Mouse (Mus musculus) cerebellum, postnatal 4 days (tissue): ENCODE results near the gene Tmem132c.

Experiments used
- DNase-seq, 2 experiments: peaks; one replicate each; pipeline ENCODE4 v3.0.0; 2022; ENCODE audit warnings: low spot score in 2 of 2, mixed read lengths in 1 of 2

Tmem132c gene

DNA sequence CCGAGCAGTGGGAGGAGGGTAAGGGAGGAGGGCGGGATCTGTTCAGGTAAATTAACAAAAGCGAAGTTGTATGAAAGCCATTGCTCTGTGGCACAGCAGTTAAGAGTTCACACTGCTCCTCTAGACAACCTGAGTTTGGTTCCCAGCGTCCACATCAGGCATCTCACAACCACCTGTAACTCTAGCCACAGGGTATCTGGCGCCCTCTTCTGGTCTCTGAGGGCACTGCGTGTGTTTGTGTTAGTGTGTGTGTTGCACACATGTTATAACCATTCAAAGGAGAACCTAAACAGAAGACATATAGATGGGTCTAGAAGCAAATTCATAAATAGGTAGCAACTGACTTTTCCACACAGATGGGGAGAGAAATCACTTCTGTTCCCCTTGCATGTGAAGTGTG is 245.6 kb downstream of the Tmem132c start:
- no peak for DNase-seq

GRCm38 (mm10) chr5:127488666-127489065 is 247.1 kb downstream of the Tmem132c start:
- DNase-seq = no peak

- no peak for DNase-seq
Observed at GRCm38 (mm10) chr5:127491724-127492123, 250.1 kb downstream of the Tmem132c start.

DNA sequence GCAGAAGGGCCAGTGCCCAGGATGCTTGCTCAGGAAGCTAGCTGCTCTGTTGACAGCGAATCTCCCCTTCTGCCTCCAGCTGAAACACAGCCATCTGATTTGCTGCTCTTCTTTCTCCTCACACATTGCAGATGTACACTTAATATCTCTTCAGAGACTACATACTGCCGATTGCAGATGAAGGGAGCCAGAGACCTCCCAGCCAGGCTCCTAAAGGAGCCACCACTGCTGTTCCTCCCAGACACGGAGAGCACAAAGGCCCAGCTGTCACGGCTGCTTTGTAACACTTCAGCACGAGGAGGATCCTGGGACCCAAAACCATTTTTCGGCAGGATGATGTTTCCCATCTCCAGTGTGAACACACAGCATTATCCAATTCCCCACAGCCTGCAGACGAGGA is 255.3 kb downstream of the Tmem132c start:
- no peak for DNase-seq

GRCm38 (mm10) chr5:127499151-127499827 is 257.7 kb downstream of the Tmem132c start:
- no peak for DNase-seq

DNA sequence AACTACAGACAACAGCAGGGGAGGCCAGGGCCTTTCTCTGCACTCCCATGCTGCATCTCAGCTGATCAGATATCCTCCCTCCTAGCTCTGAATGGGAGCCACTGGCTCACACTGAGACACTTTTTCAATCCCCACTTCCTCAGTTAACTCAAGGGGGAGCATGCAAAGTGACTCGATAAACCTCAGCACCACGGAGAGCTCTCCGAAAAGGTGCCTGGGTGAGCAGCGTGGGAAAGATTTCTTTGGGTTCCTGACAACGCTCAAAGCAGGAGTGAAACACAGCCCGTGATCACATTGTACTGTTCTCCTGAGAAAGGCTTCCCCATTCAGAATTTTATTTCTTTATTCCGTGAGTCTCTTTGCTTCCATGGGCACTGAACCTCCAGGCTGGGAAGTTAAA is 261.2 kb downstream of the Tmem132c start:
- no peak for DNase-seq

DNA sequence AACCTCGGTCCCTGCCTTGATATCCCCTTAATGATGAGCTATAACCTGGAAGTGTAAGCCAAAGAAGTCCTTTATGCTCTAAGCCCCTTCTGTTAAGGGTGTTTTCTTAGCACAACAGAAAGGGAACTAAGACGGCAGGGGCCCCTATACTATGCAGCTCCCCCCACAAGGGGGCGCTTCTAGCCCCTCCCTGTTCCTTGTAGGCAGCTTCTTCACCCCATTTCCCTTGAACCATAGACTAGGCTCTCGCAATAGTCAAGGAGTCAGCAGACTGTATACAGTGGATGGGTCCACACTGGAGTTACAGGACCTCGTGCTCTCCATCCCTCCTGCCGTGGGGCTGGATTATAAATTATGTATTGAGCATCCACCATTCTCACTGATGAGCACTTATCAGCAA is 264.1 kb downstream of the Tmem132c start:
- DNase-seq = no peak

GRCm38 (mm10) chr5:127511653-127512052 is 270.0 kb downstream of the Tmem132c start:
- DNase-seq = no peak

GRCm38 (mm10) chr5:127515960-127516359 is 274.4 kb downstream of the Tmem132c start:
- DNase-seq = no peak

GRCm38 (mm10) chr5:127522744-127523476 is 281.3 kb downstream of the Tmem132c start:
- peak in 1 of 2 experiments; percentile 34 for DNase-seq

GRCm38 (mm10) chr5:127527344-127527974 is 285.9 kb downstream of the Tmem132c start:
- no peak for DNase-seq

GRCm38 (mm10) chr5:127537508-127537907 is 295.9 kb downstream of the Tmem132c start:
- no peak for DNase-seq

- DNase-seq = peak in 1 of 2 experiments; percentile 62
Observed at GRCm38 (mm10) chr5:127546585-127546991, 305.0 kb downstream of the Tmem132c start.

GRCm38 (mm10) chr5:127548136-127548535 is 306.5 kb downstream of the Tmem132c start:
- no peak for DNase-seq

GRCm38 (mm10) chr5:127561086-127561485 is 319.5 kb downstream of the Tmem132c start:
- DNase-seq = no peak

DNA sequence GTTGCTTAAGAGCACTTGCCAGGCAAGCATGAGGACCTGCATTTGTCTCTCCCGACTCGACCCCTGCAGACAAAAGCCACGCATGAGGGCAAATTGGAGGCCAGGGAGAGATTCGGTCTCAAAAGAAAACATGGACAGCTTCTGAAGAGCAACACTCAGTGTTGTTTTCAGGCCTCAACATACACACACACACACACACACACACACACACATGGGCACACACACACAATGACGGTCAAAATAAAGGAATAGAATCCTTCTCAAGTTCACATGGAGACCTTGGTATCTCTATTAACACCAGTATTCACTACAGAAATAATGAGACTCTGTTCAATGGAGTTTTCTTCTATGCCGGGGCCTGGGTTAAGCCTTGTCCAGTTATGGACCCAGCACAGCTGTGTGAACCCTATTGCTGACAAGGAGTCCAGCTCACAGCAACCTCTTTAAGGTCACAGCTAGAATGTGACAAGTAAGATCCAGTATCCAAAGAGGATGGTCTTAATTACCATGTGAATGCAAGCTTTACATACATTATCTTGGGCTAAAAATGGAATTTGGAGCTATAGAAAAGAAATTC is 325.6 kb downstream of the Tmem132c start:
- no peak for DNase-seq

GRCm38 (mm10) chr5:127577419-127577818 is 335.8 kb downstream of the Tmem132c start:
- DNase-seq = no peak

DNA sequence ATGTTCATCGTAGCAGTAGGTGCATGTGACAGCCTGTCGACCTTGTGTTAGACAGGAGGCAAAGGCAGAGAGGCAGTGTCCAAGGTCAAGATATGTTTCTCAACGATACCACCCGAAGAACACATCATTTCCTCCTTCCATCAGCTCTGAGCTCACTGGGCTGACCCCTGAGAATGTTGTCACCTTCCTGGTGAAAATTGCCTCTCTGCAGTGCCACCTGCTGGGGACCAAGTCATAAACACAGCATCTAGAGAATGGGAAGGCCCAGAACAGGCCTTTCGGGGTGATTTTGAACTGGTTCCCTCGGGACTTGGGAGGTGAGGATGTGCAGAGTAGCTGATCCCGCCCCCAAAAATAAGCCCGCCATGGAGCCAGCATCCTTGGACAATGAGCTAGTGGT is 342.1 kb downstream of the Tmem132c start:
- DNase-seq = peak in 1 of 2 experiments; percentile 15

DNA sequence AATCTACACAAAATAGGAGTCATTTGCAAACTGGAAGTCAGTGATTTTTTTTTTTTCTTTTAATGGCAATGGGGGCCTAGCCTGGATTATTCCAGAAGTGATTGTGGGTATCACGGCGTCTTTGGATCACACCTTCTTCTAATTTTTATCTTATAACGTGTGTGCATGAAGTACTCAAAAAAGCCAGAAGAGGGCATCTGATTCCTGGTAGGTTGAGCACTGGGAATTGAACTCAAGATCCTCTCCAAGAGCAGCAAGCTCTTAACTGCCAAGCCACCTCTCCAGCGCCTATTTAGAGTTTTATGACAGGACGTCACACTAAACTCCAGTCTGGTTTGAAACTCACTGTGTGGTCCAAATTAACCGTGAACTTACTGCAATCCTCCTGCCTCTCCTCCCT is 346.2 kb downstream of the Tmem132c start:
- DNase-seq = no peak

GRCm38 (mm10) chr5:127592406-127592805 is 350.8 kb downstream of the Tmem132c start:
- DNase-seq = no peak

DNA sequence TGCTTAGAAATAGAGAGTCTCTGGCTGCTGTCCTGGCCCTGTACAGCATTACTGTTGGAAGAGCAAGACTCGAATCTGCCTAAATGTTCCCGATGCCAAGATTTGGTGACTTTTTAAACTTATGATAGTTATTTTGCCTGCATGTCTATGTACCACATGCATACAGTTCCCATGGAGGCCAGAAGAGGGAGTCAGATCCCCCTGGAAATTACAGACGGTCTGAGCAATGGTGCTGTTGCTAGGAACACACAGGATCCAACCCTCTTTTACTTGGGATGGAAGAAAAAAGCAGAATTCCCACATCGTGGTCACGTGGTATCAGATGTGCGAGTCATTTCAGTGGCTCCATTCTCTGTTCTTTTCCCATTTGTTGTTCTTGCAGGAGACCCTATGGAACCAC is 351.2 kb downstream of the Tmem132c start:
- DNase-seq = peak in 1 of 2 experiments; percentile 32

DNA sequence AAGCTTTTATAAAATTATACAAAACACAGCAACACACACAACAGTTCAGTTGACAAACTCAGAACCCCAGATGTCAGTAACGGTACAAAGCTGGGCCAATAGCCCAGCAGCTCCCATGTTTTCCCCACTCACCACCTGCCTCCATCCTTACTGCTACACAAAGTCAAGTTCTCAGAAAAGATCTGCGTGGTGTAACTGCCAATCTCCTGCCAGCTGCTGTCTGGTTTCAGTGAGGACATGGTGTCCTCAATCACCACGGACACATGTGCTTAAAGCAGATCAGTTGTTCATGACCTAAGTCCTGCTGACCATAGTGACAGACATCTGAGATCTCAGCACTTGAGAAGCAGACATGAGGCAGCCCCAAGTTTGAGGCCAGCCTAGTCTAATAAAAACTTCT is 354.1 kb downstream of the Tmem132c start:
- DNase-seq = no peak
